Mouse (Mus musculus): ENCODE measurements around the gene Trim38.

Gene Trim38

GRCm38 (mm10) chr13:23836630-23837029 is 66.9 kb downstream of the Trim38 start:
- no peak for DNase-seq (ENCODE audit: low spot score)

- no peak for DNase-seq (ENCODE audit: low spot score)
These were observed 69.6 kb downstream of the Trim38 start, which contains the start of gene Slc17a3 for GRCm38 (mm10) chr13:23839308-23839707. Gene Slc17a3 (plus strand): TSS chr13:23839434.

All from ovary, postnatal 14 days (tissue).